ENCODE assay signal across 9 mouse cellular contexts in the genomic region with DNA sequence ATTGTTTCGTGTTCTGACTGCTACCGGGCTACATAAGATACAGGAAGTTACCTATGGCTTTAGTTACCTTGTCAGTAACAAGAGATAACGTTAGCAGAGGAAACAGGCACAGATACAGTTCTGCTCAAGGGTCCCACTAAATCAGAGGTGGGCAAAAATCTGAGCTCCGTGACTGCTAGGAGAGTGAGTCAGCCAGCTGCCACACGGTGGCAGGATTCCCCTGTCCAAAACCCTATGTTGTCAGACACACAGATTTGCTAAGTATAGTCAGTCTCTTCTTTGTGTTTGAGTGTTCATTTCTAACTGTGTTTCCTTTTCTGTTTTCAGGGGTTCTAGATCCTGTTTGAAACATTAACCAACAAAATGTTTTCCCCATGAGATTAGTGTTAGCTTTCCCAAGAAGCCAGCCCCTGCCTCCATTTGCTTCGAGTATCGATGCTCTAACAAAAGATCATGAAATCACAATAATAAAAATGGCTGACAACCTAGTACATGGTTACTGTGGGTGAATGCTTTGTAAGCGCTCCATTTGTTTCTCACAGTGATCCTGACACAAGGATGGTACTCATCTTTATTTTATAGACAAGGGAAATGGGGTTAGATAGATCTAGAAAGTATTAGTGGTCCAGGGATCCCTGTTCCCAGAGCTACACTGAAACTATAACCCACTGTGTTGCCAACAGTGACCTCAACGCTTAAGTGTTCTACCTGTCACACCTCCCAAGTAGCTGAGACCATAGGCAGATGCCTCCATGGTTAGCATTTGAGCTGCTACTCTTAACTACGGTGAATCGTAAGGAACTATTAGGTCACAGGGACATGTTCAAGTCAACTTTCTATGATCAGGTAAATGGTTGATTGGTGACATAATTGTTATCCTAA. TPM values are rescaled to one million over a fixed set of nuclear protein-coding genes. Genes with fewer than 3 reads are reported as not detected.
DNase-seq lines count a peak whose midpoint lies in the region; ATAC-seq and TF ChIP-seq lines count a peak whose summit lies in the region.
"Had no signal": no experiment of that assay in that cellular context is flagged by ENCODE, and none has a peak within 500 bp of the region (broad histone marks: within the 10 kb centered on the region; RNA-seq: fewer than 3 reads in every experiment).

No protein-coding gene starts in this region.

- intact Hi-C loops in gastrocnemius, postnatal 14 days (cut with DNase I; ENCODE audit: low total_unique reads), result loop anchor here (10.0 kb wide), 2 partner anchors 214 to 374 kb away; partner anchors contain the start of gene Rai14

- no peaks in the 10 kb centered on the region for H3K27me3 ChIP-seq in kidney, embryonic 15.5 days
- H3K27me3 ChIP-seq in liver, embryonic 14.5 days (ENCODE audit: control insufficient read depth, insufficient read depth, low read length), result no peaks in the 10 kb centered on the region
- H3K27me3 ChIP-seq: embryonic facial prominence, embryonic 13.5 days had no signal

- H3K27ac ChIP-seq in kidney, embryonic 15.5 days, result no peak overlapping the region
- H3K27ac ChIP-seq in liver, embryonic 14.5 days, result no peak overlapping the region
- H3K27ac ChIP-seq: embryonic facial prominence, embryonic 13.5 days had no signal

- no peaks in the 10 kb centered on the region for H3K9me3 ChIP-seq in kidney, embryonic 15.5 days (replicated peaks)
- no peaks in the 10 kb centered on the region for H3K9me3 ChIP-seq in liver, embryonic 14.5 days (ENCODE audit: control insufficient read depth, low read length)
- H3K9me3 ChIP-seq: embryonic facial prominence, embryonic 13.5 days had no signal

- no peaks in the 10 kb centered on the region for H3K4me1 ChIP-seq in kidney, embryonic 15.5 days
- H3K4me1 ChIP-seq in liver, embryonic 14.5 days (replicated peaks; ENCODE audit: control insufficient read depth in 2 of 2, insufficient read depth in 2 of 2, low read length in 1 of 2), result no peaks in the 10 kb centered on the region

- no peak overlapping the region for H3K4me2 ChIP-seq in kidney, embryonic 15.5 days
- no peak overlapping the region for H3K4me2 ChIP-seq in liver, embryonic 14.5 days (ENCODE audit: low read depth)
- H3K4me2 ChIP-seq: embryonic facial prominence, embryonic 13.5 days had no signal

- TF ChIP-seq EP300 in liver, embryonic 14.5 days (IDR thresholded peaks at IDR 0.05; ENCODE audit: low read depth), result no peak

- 54% methylated on average over 11 of the region's 11 CpGs for WGBS in kidney, embryonic 15.5 days
- WGBS in liver, embryonic 14.5 days (ENCODE audit: insufficient replicate concordance), result 44% methylated on average over 11 of the region's 11 CpGs

- TF ChIP-seq CTCF in brain, embryonic 14.5 days (IDR thresholded peaks at IDR 0.05; ENCODE audit: borderline replicate concordance, extremely low read depth, insufficient read depth, insufficient read length), result peak; percentile 91
- peak; percentile 63 for TF ChIP-seq CTCF in liver, embryonic 14.5 days (IDR thresholded peaks at IDR 0.05; ENCODE audit: low read depth)

- no peak overlapping the region for H3K4me3 ChIP-seq in kidney, embryonic 15.5 days (replicated peaks)
- no peak overlapping the region for H3K4me3 ChIP-seq in liver, embryonic 14.5 days (ENCODE audit: insufficient read depth in 1 of 2, low read depth in 2 of 2, low read length in 2 of 2)
- H3K4me3 ChIP-seq: embryonic facial prominence, embryonic 13.5 days had no signal

- DNase-seq in ovary, postnatal 10 days (ENCODE audit: low spot score), result peak; percentile 12
- no peak for DNase-seq in ovary, adult 18-20 months (ENCODE audit: low spot score)
- DNase-seq in brain, embryonic 14.5 days (ENCODE audit: low read depth), result peak; percentile 86
- peak; percentile 51 for DNase-seq in gastrocnemius, postnatal 14 days
- DNase-seq in liver, embryonic 14.5 days (ENCODE audit: low read depth in 3 of 3, low spot score in 3 of 3), result no peak
- peak; percentile 43 for DNase-seq in ovary, postnatal 14 days (ENCODE audit: low spot score)
- no peak for DNase-seq in spleen, postnatal 4 days (ENCODE audit: low spot score in 2 of 2)

- ATAC-seq in kidney, embryonic 15.5 days (replicated peaks; ENCODE audit: low FRiP score), result 0 out of 2 replicates have a peak, but pooled peaks have one; percentile 58
- ATAC-seq in liver, embryonic 14.5 days (ENCODE audit: insufficient read depth), result no peak

- peaks cover 4% of the 10 kb centered on the region; the same call in 1 of the 2 replicates for H3K36me3 ChIP-seq in kidney, embryonic 15.5 days
- no peaks in the 10 kb centered on the region; the same call in 1 of the 2 replicates for H3K36me3 ChIP-seq in liver, embryonic 14.5 days (replicated peaks; ENCODE audit: control insufficient read depth, insufficient read depth, low read depth)

- TF ChIP-seq POLR2A in brain, embryonic 14.5 days (IDR thresholded peaks at IDR 0.05; ENCODE audit: borderline replicate concordance, extremely low read depth, insufficient read depth, insufficient read length, poor library complexity, severe bottlenecking), result no peak

- H3K9ac ChIP-seq in kidney, embryonic 15.5 days, result no peak overlapping the region
- no peak overlapping the region for H3K9ac ChIP-seq in liver, embryonic 14.5 days (replicated peaks)
- H3K9ac ChIP-seq: embryonic facial prominence, embryonic 13.5 days had no signal

RNA-seq across cellular contexts. Expression of gene Rad1, which starts 15.3 kb away (rescaled TPM):
- 22.0 and 29.5 TPM in 2 replicates for polyA plus RNA-seq in brain, embryonic 14.5 days (2012; rRNA removed)
- total RNA-seq in gastrocnemius, postnatal 14 days (2021), result 1 to 10 TPM; 5.0 to 5.8 TPM
- 39.4 and 41.3 TPM in 2 replicates for polyA plus RNA-seq in kidney, embryonic 15.5 days (2015; fragmentation: Nextera tagmentation; extraction: Ambion mirVana)
- 11.7 and 14.6 TPM in 2 replicates for polyA plus RNA-seq in liver, embryonic 14.5 days (2012; rRNA removed)
- 6.0 and 6.9 TPM in 2 replicates for polyA plus RNA-seq in liver, embryonic 14.5 days (2014; fragmentation: Nextera tagmentation; extraction: Ambion mirVana)

RNA-seq across cellular contexts. Expression of gene Brix1, which starts 15.3 kb away (rescaled TPM):
- polyA plus RNA-seq in brain, embryonic 14.5 days (2012; rRNA removed), result 20.3 and 21.5 TPM in 2 replicates
- total RNA-seq in gastrocnemius, postnatal 14 days (2021), result 10 to 100 TPM; 15.6 to 18.0 TPM
- polyA plus RNA-seq in kidney, embryonic 15.5 days (2015; fragmentation: Nextera tagmentation; extraction: Ambion mirVana), result 104 and 129 TPM in 2 replicates
- 6.2 and 14.9 TPM in 2 replicates for polyA plus RNA-seq in liver, embryonic 14.5 days (2012; rRNA removed)
- polyA plus RNA-seq in liver, embryonic 14.5 days (2014; fragmentation: Nextera tagmentation; extraction: Ambion mirVana), result 71.4 and 72.3 TPM in 2 replicates

RNA-seq across cellular contexts. Expression of gene Dnajc21, which starts 30.8 kb away (rescaled TPM):
- polyA plus RNA-seq in brain, embryonic 14.5 days (2012; rRNA removed), result 6.6 and 12.6 TPM in 2 replicates
- total RNA-seq in gastrocnemius, postnatal 14 days (2021), result 10 to 100 TPM; 26.6 to 27.9 TPM
- 12.6 and 12.9 TPM in 2 replicates for polyA plus RNA-seq in kidney, embryonic 15.5 days (2015; fragmentation: Nextera tagmentation; extraction: Ambion mirVana)
- 2.7 and 5.4 TPM in 2 replicates for polyA plus RNA-seq in liver, embryonic 14.5 days (2012; rRNA removed)
- polyA plus RNA-seq in liver, embryonic 14.5 days (2014; fragmentation: Nextera tagmentation; extraction: Ambion mirVana), result 4.9 and 6.5 TPM in 2 replicates

RNA-seq across cellular contexts. Expression of gene Ttc23l, which starts 57.4 kb away (rescaled TPM):
- not detected in 2 replicates for polyA plus RNA-seq in brain, embryonic 14.5 days (2012; rRNA removed)
- total RNA-seq in gastrocnemius, postnatal 14 days (2021), result not detected
- not detected in 2 replicates for polyA plus RNA-seq in kidney, embryonic 15.5 days (2015; fragmentation: Nextera tagmentation; extraction: Ambion mirVana)
- polyA plus RNA-seq in liver, embryonic 14.5 days (2012; rRNA removed), result not detected in 2 replicates
- not detected in 2 replicates for polyA plus RNA-seq in liver, embryonic 14.5 days (2014; fragmentation: Nextera tagmentation; extraction: Ambion mirVana)
- polyA plus RNA-seq: embryonic facial prominence, embryonic 13.5 days had no signal

Comparison
In these comparisons a context has a peak if more than half of its experiments do, and no peak if none do; other contexts are left out.
1. DNase-seq: peak in ovary, postnatal 10 days (single experiment), brain, embryonic 14.5 days (single experiment), gastrocnemius, postnatal 14 days (single experiment) and ovary, postnatal 14 days (single experiment); none in ovary, adult 18-20 months (single experiment), liver, embryonic 14.5 days (0 of 3) and spleen, postnatal 4 days (0 of 2).